Mouse (Mus musculus): ENCODE data around the gene Ttc36. TPM values are rescaled to one million over a fixed set of nuclear protein-coding genes. Genes with fewer than 3 reads are reported as not detected.
"Not testable (repeated sequence)": the region's sequence is repeated elsewhere in the genome, so short reads cannot be mapped to it uniquely, and the experiment has no call there.

Ttc36 gene
- total RNA-seq, 2 experiments from 2014 or later, result 0.80 to 0.95 TPM

- peak; percentile 91 to 93 for DNase-seq (ENCODE audit: low spot score in 2 of 2)
These were observed 29.9 kb downstream of the Ttc36 start for GRCm38 (mm10) chr9:44772750-44773651.

- DNase-seq (ENCODE audit: low spot score in 2 of 2), result no peak
These were observed 30.5 kb downstream of the Ttc36 start for GRCm38 (mm10) chr9:44772392-44772749.

GRCm38 (mm10) chr9:44771376-44771775 lies 31.5 kb downstream of the Ttc36 start:
- DNase-seq (ENCODE audit: low spot score in 2 of 2), result no peak

GRCm38 (mm10) chr9:44768029-44768394 lies 34.9 kb downstream of the Ttc36 start:
- DNase-seq (ENCODE audit: low spot score in 2 of 2), result not testable (repeated sequence)

DNA sequence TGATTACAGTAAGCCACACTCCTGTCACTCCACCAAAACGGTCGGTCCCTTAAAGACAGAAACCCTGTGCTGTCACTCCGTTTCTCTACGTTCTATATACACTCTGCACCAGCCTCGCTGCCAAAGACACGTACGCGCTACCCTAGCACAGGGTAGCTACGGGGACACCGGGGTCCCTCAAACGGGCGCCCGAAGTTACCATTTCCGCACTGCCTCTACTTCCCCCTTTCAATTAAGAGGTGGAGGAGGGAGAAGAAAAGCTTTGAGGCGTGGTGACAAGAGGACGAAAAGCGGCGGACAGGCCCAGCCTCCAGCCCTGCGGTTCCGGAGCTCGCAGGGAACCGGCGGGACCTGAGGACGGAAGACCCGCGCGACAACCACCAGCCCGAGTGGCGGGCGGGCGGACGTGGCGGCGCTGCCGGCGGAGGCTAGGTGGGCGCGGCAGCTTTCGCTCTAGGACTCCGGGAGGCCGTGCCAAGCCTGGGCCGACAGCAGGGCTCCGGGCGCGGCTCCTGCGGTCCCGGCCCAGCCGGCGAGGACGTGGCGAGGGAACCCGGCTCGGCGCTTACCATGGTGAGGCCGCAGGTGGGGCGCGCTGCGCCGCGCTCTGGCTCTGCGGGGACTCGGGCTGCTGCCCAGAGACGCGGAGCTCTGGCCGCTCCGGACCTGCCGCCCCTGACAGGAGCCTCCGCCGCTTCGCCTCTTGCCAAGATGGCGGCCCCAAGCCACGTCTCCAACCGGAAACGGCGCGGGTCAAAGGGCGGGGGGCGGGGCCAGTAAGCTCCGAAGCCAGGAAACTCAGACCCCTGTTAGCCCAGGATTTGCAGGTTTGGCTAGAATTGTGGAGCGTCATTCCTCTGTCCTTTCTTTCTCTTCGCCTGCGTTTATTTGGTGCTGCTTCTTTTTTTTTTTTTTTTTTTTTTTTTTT lies 35.5 kb downstream of the Ttc36 start, which contains the start of the genes Arcn1 and Ift46:
Gene Arcn1 (minus strand): TSS at position 745 of the 928 bp plus-strand sequence.
Gene Ift46 (plus strand): TSS at position 808 of the 928 bp plus-strand sequence.
- peak; percentile 75 to 79 for DNase-seq (ENCODE audit: low spot score in 2 of 2)

DNA sequence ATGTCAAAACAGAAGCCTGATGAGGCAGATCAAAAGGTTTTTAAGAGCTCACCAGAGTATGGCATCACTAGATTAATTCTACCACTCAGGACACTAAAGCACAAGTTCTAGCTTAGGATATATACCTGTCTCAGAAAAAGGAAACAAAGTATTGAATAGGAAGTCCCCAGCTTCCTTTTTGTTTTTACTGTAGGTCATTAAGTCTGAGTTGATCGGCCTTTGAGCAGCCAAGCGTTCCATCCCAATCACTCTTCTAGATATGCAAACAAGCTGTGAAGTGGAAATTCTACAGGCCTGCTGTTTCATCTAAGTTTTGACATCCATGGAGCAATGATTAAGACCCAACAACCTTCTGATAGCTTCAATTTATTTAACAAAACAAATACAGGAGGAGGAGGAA lies 42.0 kb downstream of the Ttc36 start:
- DNase-seq (ENCODE audit: low spot score in 2 of 2), result no peak

Other genes starting within 250 kb of the Ttc36 start
- not detected for gene Cxcr5, start 241.2 kb downstream of the Ttc36 start, total RNA-seq (2021)
- gene Ddx6, start 198.2 kb downstream of the Ttc36 start, total RNA-seq (2021), result 100 to 1,000 TPM; 145 to 155 TPM
- gene Treh, start 129.8 kb downstream of the Ttc36 start, total RNA-seq (2021), result not detected
- 10 to 100 TPM; 59.0 to 67.4 TPM for gene Phldb1, start 67.9 kb downstream of the Ttc36 start, total RNA-seq (2021)
- gene Arcn1, start 35.2 kb downstream of the Ttc36 start, total RNA-seq (2021), result 10 to 100 TPM; 90.0 to 95.3 TPM
- 10 to 100 TPM; 67.8 to 72.0 TPM for gene Ift46, start 35.2 kb downstream of the Ttc36 start, total RNA-seq (2021)
- 10 to 100 TPM; 52.2 to 66.1 TPM for gene Tmem25, start 3.8 kb downstream of the Ttc36 start, total RNA-seq (2021)
- 10 to 100 TPM; 84.1 to 88.1 TPM for gene Kmt2a, start 78.2 kb upstream of the Ttc36 start, total RNA-seq (2021)
- gene Atp5l, start 117.7 kb upstream of the Ttc36 start, total RNA-seq (2021), result 100 to 1,000 TPM; 316 to 362 TPM
- gene Ube4a, start 162.5 kb upstream of the Ttc36 start, total RNA-seq (2021), result 10 to 100 TPM; 66.7 to 69.0 TPM
- gene Cd3g, start 177.4 kb upstream of the Ttc36 start, total RNA-seq (2021), result not detected
- not detected for gene Cd3d, start 178.7 kb upstream of the Ttc36 start, total RNA-seq (2021)
- gene Cd3e, start 206.6 kb upstream of the Ttc36 start, total RNA-seq (2021), result not detected
- gene Mpzl2, start 236.7 kb upstream of the Ttc36 start, total RNA-seq (2021), result 1 to 10 TPM; 1.9 TPM